Mouse (Mus musculus) hindbrain, embryonic 15.5 days (tissue): ENCODE data around the gene Rasal3. TPM values are rescaled to one million over a fixed set of nuclear protein-coding genes. Genes with fewer than 3 reads are reported as not detected.

Experiments
- ATAC-seq: fragments of 200-750 bp; cut with Nextera tagmentation; 2 replicates; pipeline ENCODE4 v1.8.0; 2017; ENCODE audit warnings: low read depth, moderate number of reproducible peaks, moderate TSS enrichment; ENCODE audit not compliant: low FRiP score
- H3K27ac ChIP-seq: fragments of 300-500 bp; sonication (generic); replicated peaks from 2 replicates; pipeline ENCODE4 v1.5.1; 2015; ENCODE audit warnings: mild to moderate bottlenecking, inconsistent platforms
- H3K27me3 ChIP-seq: fragments of 300-500 bp; sonication (generic); 2 replicates; pipeline ENCODE4 v1.6.1; 2015; ENCODE audit warnings: control low read depth, inconsistent platforms
- H3K36me3 ChIP-seq: fragments of 300-500 bp; sonication (generic); 2 replicates; pipeline ENCODE4 v1.6.1; 2015; ENCODE audit warnings: control low read depth, inconsistent platforms
- H3K4me1 ChIP-seq: fragments of 300-500 bp; sonication (generic); replicated peaks from 2 replicates; pipeline ENCODE4 v1.6.1; 2015; ENCODE audit warnings: control low read depth, inconsistent platforms
- H3K4me2 ChIP-seq: fragments of 300-500 bp; sonication (generic); 2 replicates; pipeline ENCODE4 v1.6.1; 2015; ENCODE audit warnings: moderate library complexity, mild to moderate bottlenecking, inconsistent platforms
- H3K4me3 ChIP-seq: fragments of 300-500 bp; sonication (generic); 2 replicates; pipeline ENCODE4 v1.5.1; 2015; ENCODE audit warnings: mild to moderate bottlenecking, inconsistent platforms
- H3K9ac ChIP-seq: fragments of 300-500 bp; sonication (generic); 2 replicates; pipeline ENCODE4 v1.6.1; 2015; ENCODE audit warnings: inconsistent platforms
- H3K9me3 ChIP-seq: fragments of 300-500 bp; sonication (generic); 2 replicates; pipeline ENCODE4 v1.6.1; 2016; ENCODE audit warnings: control low read depth, inconsistent platforms
- WGBS: fragments of 180-500 bp; shearing (Covaris S2); methylation state at CpG from one replicate; pipeline ENCODE4 v1.1.7; 2015; 5-methylcytosine and 5-hydroxymethylcytosine counted together
- polyA plus RNA-seq: library from polyadenylated mRNA; unstranded; fragments of >200 nt; fragmentation: Nextera tagmentation; extraction: Ambion mirVana; gene quantifications from 2 replicates; pipeline ENCODE4 v1.2.1, GENCODE M21; 2015

Gene Rasal3
- polyA plus RNA-seq, 1 experiment from 2014 or later: 0.65 TPM

GRCm38 (mm10) chr17:32420781-32421180 lies 17.4 kb upstream of the Rasal3 start:
- no peak overlapping the region for H3K9ac ChIP-seq
- H3K36me3 ChIP-seq: no peaks in the 10 kb centered on the region
- H3K4me2 ChIP-seq: no peak overlapping the region
- 0 out of 2 replicates have a peak, but pooled peaks cover 8% of the 10 kb centered on the region for H3K27me3 ChIP-seq
- no peak overlapping the region for H3K4me3 ChIP-seq
- H3K27ac ChIP-seq: no peak overlapping the region
- H3K4me1 ChIP-seq: no peaks in the 10 kb centered on the region
- no peak for ATAC-seq
- 89% methylated on average over 8 of the region's 8 CpGs for WGBS
- no peaks in the 10 kb centered on the region for H3K9me3 ChIP-seq

- H3K9ac ChIP-seq: no peak overlapping the region
- ATAC-seq: no peak
- no peaks in the 10 kb centered on the region for H3K36me3 ChIP-seq
- H3K9me3 ChIP-seq: no peaks in the 10 kb centered on the region
- H3K4me2 ChIP-seq: no peak overlapping the region
- 0 out of 2 replicates have a peak, but pooled peaks cover 13% of the 10 kb centered on the region for H3K27me3 ChIP-seq
- H3K27ac ChIP-seq: no peak overlapping the region
- no peak overlapping the region for H3K4me3 ChIP-seq
- H3K4me1 ChIP-seq: no peaks in the 10 kb centered on the region
- WGBS: 77% methylated on average over 2 of the region's 2 CpGs
These were observed 16.6 kb upstream of the Rasal3 start for GRCm38 (mm10) chr17:32419989-32420388.

- Histone ChIP-seq H3K4me2 (no peak overlapping the region), H3K4me1 (no peaks in the 10 kb centered on the region), H3K9ac (no peak overlapping the region), H3K27ac (no peak overlapping the region), H3K36me3 (no peaks in the 10 kb centered on the region), H3K4me3 (no peak overlapping the region), H3K27me3 (0 out of 2 replicates have a peak, but pooled peaks cover 15% of the 10 kb centered on the region), H3K9me3 (no peaks in the 10 kb centered on the region)
- no peak for ATAC-seq
- 94% methylated on average over 14 of the region's 14 CpGs for WGBS
These were observed 13.4 kb upstream of the Rasal3 start for GRCm38 (mm10) chr17:32416771-32417170.

- Histone ChIP-seq H3K4me1 (no peaks in the 10 kb centered on the region), H3K4me2 (no peak overlapping the region), H3K4me3 (no peak overlapping the region), H3K27ac (no peak overlapping the region), H3K36me3 (no peaks in the 10 kb centered on the region), H3K9me3 (no peaks in the 10 kb centered on the region), H3K9ac (no peak overlapping the region), H3K27me3 (0 out of 2 replicates have a peak, but pooled peaks cover 15% of the 10 kb centered on the region)
- WGBS: 51% methylated on average over 24 of the region's 24 CpGs
- ATAC-seq: no peak
These were observed 12.1 kb upstream of the Rasal3 start for GRCm38 (mm10) chr17:32415417-32416020.

GRCm38 (mm10) chr17:32411898-32412297 lies 8.5 kb upstream of the Rasal3 start:
- WGBS: 93% methylated on average over 6 of the region's 6 CpGs
- Histone ChIP-seq H3K9me3 (no peaks in the 10 kb centered on the region), H3K4me3 (no peak overlapping the region), H3K4me1 (no peaks in the 10 kb centered on the region), H3K27me3 (0 out of 2 replicates have a peak, but pooled peaks cover 15% of the 10 kb centered on the region), H3K36me3 (no peaks in the 10 kb centered on the region), H3K4me2 (no peak overlapping the region), H3K27ac (no peak overlapping the region), H3K9ac (no peak overlapping the region)
- ATAC-seq: no peak

GRCm38 (mm10) chr17:32402779-32403157 lies 615 bp downstream of the Rasal3 start:
- H3K27ac ChIP-seq: no peak overlapping the region
- 77% methylated on average over 11 of the region's 11 CpGs for WGBS
- no peaks in the 10 kb centered on the region for H3K4me1 ChIP-seq
- ATAC-seq: no peak
- H3K9ac ChIP-seq: no peak overlapping the region
- no peak overlapping the region for H3K4me2 ChIP-seq
- H3K27me3 ChIP-seq: peaks cover 20% of the 10 kb centered on the region
- H3K9me3 ChIP-seq: no peaks in the 10 kb centered on the region
- no peak overlapping the region for H3K4me3 ChIP-seq
- H3K36me3 ChIP-seq: no peaks in the 10 kb centered on the region

DNA sequence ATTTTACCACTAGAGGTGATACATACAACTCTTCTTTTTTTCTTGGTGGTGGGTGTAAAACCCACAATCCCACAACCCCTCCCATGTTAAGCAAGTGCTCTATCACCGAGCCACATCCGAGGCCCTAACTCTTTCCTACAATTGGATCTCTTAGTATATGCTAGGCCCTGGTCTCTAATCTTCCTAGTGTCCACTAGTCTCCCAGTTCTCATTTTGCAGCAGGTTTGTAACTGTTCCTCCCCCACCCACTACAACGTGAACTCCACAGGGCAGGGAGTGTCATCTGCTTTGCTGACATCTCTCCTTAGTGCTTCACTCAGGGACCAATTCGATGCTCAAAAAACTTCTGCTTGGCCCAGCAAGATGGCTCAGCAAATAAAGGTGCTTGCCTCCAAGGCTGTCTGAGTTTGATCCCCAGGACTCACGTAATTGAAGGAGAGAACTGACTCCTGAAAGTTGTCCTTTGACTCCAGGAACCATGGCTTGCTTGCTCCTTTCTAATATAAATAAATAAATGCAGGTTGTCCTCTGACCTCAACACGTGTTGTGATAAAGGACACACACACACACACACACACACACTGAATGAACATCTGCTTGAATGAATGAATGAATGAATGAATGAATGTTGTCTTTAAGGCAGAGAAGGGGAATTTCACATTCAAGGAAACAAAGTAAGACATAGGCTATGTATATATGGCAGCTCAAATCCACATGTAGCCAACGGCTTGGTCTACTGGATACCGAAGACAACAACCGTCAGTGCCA lies 1.2 kb downstream of the Rasal3 start:
- H3K27ac ChIP-seq: no peak overlapping the region
- no peak overlapping the region for H3K4me3 ChIP-seq
- H3K36me3 ChIP-seq: no peaks in the 10 kb centered on the region
- peaks cover 25% of the 10 kb centered on the region for H3K27me3 ChIP-seq
- no peak overlapping the region for H3K4me2 ChIP-seq
- ATAC-seq: no peak
- WGBS: 82% methylated on average over 9 of the region's 9 CpGs
- H3K9ac ChIP-seq: no peak overlapping the region
- H3K9me3 ChIP-seq: no peaks in the 10 kb centered on the region
- H3K4me1 ChIP-seq: no peaks in the 10 kb centered on the region

DNA sequence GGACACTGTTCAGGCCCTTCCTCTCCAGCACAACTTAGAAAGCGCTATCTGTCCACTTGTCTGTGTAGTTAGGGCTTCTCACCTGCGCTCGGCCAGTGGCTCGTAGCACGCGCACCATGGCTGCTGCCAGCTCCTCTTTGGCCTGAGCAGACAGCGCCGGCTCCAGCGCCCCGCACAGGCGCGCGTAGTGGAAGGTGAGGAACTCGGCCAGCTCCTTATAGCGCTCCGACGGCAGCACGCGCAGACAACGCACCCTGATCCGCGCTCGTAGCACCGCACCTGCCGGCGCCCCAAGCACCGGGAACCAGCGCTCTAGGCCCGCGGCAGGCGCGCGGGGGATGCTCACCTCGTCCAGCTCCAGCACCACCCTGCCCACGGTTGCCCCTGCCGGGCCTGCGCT lies 7.1 kb downstream of the Rasal3 start:
- WGBS: 5% methylated on average over 37 of the region's 37 CpGs
- H3K36me3 ChIP-seq: no peaks in the 10 kb centered on the region
- H3K27me3 ChIP-seq: peaks cover 82% of the 10 kb centered on the region
- no peak overlapping the region for H3K27ac ChIP-seq
- peak overlapping the region; percentile 29 for H3K4me3 ChIP-seq
- no peak overlapping the region for H3K9ac ChIP-seq
- no peaks in the 10 kb centered on the region for H3K9me3 ChIP-seq
- ATAC-seq: no peak
- H3K4me2 ChIP-seq: peak overlapping the region; percentile 51
- H3K4me1 ChIP-seq: peaks cover 7% of the 10 kb centered on the region

DNA sequence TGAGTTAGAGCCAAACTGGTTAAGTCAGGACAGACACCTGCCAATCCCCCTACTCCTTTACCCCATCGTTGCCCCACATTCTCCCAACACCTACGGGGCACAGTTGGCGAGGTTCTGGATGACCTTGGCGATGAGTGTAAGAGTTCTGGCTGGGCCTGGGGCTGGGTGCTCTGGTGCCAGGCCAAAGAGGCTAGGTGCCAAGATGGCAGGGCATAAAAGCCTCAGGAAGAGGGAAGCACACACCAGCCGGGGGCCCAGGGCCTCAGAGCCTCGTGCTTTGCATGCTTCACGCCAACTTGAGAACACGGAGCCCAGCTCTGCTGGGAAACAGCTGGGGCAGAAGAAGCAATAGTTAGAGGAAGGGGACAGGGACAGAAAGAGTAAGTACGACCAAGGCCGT lies 9.4 kb downstream of the Rasal3 start:
- no peaks in the 10 kb centered on the region for H3K36me3 ChIP-seq
- no peak overlapping the region for H3K4me2 ChIP-seq
- no peak overlapping the region for H3K9ac ChIP-seq
- no peak overlapping the region for H3K27ac ChIP-seq
- WGBS: 85% methylated on average over 10 of the region's 10 CpGs
- H3K4me1 ChIP-seq: peaks cover 7% of the 10 kb centered on the region
- no peak for ATAC-seq
- H3K9me3 ChIP-seq: no peaks in the 10 kb centered on the region
- H3K27me3 ChIP-seq: peaks cover 82% of the 10 kb centered on the region
- no peak overlapping the region for H3K4me3 ChIP-seq

DNA sequence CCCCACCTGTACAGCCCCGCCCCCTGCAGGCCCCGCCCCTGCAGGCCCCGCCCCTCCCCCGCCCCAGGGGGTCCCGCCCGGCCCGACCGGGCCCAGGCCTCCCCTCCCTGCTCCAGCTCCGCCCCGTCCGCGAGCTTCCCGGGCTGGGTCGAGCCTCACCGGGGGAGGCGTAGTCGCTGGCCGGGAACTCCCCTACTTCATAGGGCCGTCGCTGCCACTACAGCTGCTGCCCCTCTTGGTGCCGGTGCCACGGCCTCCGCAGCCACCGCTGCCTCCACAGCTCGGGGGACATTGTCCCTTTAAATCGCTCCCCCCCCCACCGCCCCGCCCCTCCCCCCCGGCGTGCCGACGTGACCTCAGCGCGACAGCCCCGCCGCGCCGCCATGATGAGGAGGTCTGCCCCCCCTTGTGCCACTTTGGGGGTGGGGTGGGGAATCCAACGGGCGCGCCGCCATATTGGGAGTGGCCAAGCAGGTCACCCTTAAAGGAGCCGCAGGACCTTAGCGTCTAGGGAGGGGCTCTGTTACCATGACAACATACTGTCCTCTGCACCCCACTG lies 14.2 kb downstream of the Rasal3 start, which contains the start of gene Wiz:
TSS of gene Wiz (minus strand) at position 339 of the 559 bp plus-strand sequence.
- H3K36me3 ChIP-seq: peaks cover 13% of the 10 kb centered on the region
- H3K27me3 ChIP-seq: peaks cover 36% of the 10 kb centered on the region
- H3K9ac ChIP-seq: peak within 1 kb of the TSS; percentile 95
- H3K9me3 ChIP-seq: no peaks in the 10 kb centered on the region
- H3K27ac ChIP-seq: peak within 1 kb of the TSS; percentile 84
- peak; percentile 86 for ATAC-seq
- H3K4me2 ChIP-seq: peak within 1 kb of the TSS; percentile 96
- peak within 1 kb of the TSS; percentile 75 for H3K4me3 ChIP-seq
- H3K4me1 ChIP-seq: peaks cover 23% of the 10 kb centered on the region
- under 1% methylated on average over 39 of the region's 44 CpGs for WGBS

DNA sequence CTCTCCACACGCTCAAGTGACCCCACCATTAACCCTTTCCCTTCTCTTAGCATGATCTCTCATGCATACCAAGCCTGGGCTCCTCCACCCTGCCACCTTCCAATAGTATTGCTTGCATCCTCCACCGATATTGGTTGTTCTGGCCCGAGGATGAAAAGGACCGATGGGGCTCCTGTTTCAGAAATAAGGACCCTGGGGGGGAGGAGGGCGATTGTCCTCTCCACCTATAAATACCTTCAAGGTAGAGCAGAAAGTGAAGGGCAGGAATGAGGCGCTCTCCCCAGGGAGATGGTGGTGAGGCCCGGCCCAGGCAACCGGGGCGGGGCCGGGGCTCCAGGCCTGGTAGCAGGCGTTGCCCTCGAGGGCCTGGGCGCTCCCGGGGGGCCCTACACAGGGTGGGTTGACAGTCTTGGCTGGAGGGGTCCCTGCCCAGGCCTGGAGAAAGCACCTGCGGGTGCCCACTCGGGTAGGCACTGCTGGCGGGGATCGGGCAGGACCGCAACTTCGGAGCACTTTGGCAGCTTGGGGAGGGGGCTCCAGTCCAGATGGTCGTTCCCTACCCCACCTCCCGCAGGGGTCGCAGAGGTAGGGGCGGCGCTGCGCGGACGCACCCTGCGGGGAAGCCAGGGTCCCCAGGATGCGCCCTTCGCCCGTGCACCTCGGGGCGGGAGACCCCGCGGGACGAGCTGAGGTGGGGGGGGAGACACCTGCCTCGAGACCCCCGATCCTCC lies 14.8 kb downstream of the Rasal3 start:
- Histone ChIP-seq H3K9me3 (no peaks in the 10 kb centered on the region), H3K4me2 (peak overlapping the region; percentile 96), H3K27me3 (peaks cover 31% of the 10 kb centered on the region), H3K4me1 (peaks cover 23% of the 10 kb centered on the region), H3K27ac (peak overlapping the region; percentile 84), H3K4me3 (peak overlapping the region; percentile 75), H3K36me3 (peaks cover 19% of the 10 kb centered on the region), H3K9ac (peak overlapping the region; percentile 95)
- ATAC-seq: peak; percentile 66
- 1% methylated on average over 33 of the region's 39 CpGs for WGBS
